Mouse (Mus musculus) layer of hippocampus, adult 8-10 months (tissue): ENCODE measurements at regions not wholly inside any gene's neighbourhood (a gene's known extent, or its start where the extent isn't known, plus 50 kb on each side); places are given as distances from the start of the nearest gene placed in this dataset.
"Not testable (repeated sequence)": the region's sequence is repeated elsewhere in the genome, so short reads cannot be mapped to it uniquely, and the experiment has no call there.

Experiments used
- DNase-seq, 2 experiments: peaks; one replicate each; pipeline ENCODE4 v3.0.0; 2022; ENCODE audit warnings: low spot score in 2 of 2

GRCm38 (mm10) chr7:73019764-73020354 is 355.4 kb upstream of the Rgma start:
- no peak for DNase-seq

DNA sequence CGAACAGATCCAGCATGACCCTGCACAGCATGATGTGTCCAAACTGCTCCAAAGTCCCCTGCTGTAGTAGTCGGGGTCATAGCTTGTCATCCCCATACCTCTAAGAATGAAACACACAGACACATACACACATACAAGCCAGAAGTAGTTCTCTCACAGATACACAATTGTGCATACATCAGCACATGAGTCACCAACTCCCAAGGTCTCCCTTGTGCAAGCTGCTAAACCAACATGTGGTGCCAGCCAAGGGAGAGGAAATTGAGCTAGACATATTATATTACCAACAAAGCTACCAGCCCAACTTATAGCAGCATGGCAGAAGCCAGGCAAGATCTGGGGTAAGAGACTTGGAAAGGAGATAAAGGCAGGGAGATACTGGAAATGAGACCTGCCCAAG is 353.5 kb upstream of the Rgma start:
- no peak for DNase-seq

GRCm38 (mm10) chr7:73025640-73026039 is 349.7 kb upstream of the Rgma start:
- no peak for DNase-seq

DNA sequence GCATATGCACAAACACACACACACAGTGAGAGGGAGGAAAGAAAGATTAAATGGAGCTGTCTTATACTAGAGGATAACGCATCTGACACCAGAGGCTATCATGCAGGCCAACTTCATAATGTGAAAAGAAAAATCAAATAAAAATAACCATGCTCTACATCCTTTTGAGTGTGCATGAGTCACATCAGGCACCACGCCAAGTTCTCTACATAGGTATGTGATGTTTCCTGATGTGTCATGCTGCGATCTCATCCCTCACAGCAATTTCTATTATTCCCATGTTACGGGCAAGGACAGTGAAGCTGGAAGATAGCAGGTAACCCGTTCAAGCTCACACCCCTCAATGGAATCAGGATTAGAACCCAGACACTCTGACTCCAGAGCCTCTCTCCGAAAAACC is 346.4 kb upstream of the Rgma start:
- no peak for DNase-seq

- DNase-seq, result no peak
Measured at GRCm38 (mm10) chr7:73031407-73031806, 343.9 kb upstream of the Rgma start.

GRCm38 (mm10) chr7:73032316-73032980 is 342.9 kb upstream of the Rgma start:
- peak; percentile 63 to 67 for DNase-seq

- DNase-seq, result peak in 1 of 2 experiments; percentile 50
Measured at GRCm38 (mm10) chr7:73036801-73037555, 338.3 kb upstream of the Rgma start.

DNA sequence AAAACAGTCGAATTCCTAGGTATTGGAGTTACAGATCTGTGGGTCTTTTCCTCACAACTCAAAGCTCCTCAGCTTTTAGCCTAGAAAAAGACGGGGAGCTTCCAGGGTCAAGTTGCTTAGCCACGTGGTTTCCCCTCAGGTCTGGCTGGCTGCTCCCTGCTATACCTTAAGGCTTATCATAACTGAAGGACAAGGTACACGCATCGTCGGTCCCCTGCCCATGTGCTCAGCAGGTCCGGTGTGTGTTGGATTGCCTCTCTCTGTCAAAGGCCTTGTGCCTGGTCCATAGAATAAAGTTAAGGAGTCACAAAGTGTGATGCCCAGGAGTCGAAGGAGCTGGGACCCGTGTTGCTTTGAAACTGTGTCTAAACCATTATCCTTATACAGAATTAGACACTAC is 337.7 kb upstream of the Rgma start:
- no peak for DNase-seq

- DNase-seq, result no peak
Measured at GRCm38 (mm10) chr7:73039921-73040320, 335.4 kb upstream of the Rgma start.

DNA sequence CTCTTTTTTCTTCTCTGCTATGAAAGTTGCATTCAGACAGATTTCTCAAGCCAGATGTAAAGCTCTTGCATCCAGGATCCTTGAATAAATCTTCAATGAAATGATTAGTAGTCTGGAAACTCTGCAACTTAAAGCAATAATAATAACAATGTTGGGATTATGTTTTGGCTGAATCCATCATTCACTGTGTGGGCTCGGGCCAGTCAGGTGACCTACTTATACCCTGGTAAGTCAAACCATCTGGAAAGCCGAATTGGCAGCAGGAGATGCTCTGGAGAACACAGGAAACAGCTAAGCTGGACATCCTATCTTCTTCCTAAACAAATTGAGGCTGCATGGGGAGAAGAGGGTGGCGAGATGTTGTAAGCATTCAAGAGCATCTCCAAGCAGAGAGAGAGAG is 331.0 kb upstream of the Rgma start:
- no peak for DNase-seq

GRCm38 (mm10) chr7:73055891-73056290 is 319.4 kb upstream of the Rgma start:
- DNase-seq, result no peak

DNA sequence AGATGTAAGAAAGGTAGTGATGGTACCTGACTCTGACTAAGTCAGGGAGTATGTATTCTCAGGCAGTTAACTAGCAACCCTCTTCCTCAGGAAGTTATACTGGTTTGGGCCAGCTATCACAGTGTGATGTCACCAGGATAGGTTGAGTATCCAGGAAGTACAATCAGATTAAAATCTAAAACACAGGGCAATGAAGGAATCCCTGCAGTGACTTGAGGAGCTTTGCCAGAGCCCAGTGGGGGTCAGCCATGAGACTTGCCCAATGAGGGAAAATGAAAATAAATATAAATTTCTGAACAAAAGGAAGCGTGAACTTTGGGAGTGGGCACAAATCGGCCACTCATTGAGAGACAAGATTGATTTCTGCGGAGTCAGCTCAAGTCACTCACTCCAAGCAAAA is 311.8 kb upstream of the Rgma start:
- no peak for DNase-seq

- no peak for DNase-seq
Measured at GRCm38 (mm10) chr7:73068534-73068933, 306.8 kb upstream of the Rgma start.

GRCm38 (mm10) chr7:73069352-73069751 is 306.0 kb upstream of the Rgma start:
- DNase-seq, result no peak

DNA sequence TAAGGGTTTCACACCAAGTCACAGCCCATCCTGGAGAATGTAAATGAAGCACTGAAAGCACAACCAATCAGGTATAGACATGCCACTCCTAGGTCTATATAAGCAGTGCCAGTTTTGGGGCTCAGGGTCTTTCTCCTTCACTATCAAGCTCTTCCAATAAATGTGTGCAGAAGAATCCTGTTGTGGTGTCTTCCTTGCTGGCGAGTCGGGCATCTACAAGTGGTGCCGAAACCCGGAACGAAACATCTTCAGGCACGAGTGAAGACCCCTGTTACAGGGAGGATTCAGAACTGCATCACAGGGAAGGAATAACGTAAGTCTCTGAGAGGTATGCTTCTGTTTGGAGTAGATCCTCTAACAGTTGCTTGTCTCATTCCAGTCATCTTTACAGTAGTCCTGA is 299.9 kb upstream of the Rgma start:
- DNase-seq, result not testable (repeated sequence)

DNA sequence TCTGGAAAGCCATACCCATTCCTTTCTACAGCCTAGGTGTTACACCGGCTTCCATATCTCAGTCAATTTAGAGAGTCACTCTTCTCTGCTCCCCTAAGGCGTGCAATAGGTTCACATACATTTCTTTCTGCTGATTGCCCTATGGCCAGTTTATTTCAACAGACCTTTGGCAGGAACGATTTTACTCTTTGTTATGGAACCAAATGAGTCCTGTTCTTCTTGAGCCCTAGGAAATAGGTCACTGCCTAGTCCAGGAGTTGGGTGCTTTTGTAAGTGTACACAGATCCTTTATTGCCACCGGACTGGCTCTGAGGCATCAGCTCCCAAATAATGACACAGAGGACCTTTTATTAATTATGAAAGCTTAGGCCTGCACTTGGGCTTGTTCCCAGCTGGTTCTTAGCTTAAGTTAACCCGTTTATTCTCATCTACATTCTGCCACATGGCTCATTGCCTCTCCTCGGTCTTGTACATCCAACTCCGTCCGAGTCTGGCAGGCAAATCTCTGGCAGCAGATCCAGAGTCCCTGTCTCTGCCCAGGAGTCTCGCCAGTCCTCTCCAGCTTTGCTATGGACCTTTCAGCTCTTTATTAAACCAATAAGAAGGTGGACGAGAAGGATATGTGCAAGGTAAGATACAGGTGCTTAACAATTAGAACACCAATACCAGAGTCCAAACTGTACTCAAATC is 287.7 kb upstream of the Rgma start:
- peak; percentile 17 to 18 for DNase-seq

DNA sequence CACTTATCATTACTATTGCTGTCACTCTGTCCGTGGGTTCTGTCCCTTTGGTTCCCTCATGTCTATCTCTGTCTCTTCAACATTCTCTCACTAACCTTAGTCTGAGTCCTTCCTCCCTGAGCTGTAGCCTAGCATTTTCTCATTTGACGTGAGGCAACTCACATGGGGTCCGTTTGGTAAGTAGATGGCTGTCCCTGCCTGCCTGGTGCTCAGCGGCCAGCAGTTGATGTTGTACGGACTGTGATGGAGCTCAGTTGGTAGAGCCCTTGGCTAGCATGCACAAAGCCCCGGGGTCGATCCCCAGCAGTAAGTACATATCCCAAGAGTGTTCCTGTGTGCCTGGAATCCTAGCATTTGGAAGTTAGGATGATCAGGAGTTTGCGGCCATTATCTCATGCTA is 287.0 kb upstream of the Rgma start:
- no peak for DNase-seq

DNA sequence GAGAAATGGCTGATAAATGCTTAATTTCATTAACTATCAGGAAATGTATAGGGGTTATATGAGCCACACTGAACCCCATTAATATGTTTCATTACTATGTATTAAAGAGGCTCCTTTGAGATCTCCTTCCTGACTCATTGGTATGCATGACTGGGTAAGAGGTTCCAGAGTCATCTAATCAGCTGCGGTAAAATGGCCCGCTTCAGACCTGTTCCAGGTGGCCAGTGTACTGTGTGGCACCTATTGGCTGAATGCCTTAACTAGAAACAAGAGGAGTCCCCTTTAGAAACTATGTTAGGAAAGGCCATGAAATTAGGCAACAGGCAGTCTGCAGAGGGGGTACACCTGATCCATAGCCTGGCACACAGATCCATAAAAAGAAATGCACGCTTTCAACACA is 283.6 kb upstream of the Rgma start:
- no peak for DNase-seq

- DNase-seq, result no peak
Measured at GRCm38 (mm10) chr7:73094059-73094458, 281.2 kb upstream of the Rgma start.

DNA sequence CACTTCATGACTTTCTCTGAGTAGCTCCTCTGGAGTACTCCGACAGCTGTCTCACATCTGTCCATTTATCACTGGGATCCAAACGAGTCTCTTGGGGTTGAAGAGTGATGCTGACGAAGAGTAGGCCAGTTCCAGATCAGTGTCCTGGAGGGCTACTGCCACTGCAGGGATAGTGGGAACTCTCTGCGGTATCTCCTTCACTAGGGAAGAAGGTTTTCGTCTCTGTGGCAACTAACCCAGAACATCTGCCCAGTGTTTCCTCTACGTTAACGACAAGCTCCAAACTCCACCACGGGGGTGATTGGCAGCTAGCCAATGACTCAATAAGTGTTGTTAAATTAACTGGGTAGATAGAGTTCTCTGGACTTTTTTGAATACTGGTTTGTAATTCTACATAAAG is 256.4 kb upstream of the Rgma start:
- no peak for DNase-seq

DNA sequence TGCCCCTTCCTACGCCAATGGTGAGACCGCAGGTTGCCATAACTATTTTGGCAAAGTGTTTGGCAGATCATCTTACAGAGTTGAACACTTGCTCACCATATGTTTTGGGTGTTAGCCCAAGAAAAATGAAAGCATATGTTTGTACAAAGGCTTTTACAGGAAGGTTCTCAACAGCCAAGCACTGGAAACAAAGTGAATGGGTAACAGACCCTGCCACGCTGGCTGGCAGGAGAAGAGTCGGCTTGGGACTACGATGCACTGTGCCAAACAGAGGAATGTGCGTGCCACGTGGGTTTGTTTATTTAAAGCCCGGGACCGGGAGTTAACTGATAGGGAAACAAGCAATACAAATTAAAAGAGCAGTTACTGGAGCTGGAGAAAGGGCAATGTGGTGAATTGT is 255.0 kb upstream of the Rgma start:
- DNase-seq, result peak in 1 of 2 experiments; percentile 11

DNA sequence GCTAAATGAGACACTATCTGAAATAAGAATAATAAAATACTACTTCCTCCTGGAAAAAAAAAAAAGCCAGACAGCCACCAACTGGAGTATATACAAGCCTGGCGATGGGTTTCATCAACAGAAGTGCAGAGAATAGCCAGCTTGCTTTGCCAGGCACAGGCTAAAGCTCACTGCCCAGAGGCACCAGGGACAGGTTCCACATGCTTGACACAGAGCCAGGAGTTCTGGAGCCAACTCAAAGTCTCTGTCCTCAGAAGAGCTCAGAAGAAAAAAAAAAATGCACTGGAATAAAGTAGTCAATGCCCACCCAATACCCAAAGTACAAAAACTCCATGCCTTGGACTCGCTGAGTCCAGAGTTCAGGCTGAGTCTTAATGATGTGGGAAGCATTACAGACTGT is 250.3 kb upstream of the Rgma start:
- DNase-seq, result no peak
